ENCODE assay signal across 17 mouse cellular contexts in the genomic region with DNA sequence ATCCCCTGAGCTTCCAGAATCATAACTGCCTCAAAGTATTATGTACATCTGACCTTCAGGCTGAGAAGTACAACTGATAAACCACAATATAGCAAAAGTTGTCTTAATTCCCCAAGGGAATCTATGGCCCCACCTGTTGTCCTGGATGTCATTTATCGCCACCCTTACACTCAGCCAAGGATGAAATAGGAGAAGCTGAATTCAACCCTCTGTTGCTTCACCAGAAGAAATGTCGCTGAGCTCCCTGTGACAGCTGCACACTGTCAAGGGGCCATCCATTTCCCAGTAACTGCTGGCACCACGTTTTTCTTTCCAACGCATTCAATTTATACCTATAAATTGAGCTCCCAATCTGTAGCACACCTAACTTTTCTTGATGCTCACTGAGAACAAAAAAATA.
DNase-seq lines count a peak whose midpoint lies in the region.
"Had no signal": no experiment of that assay in that cellular context is flagged by ENCODE, and none has a peak within 500 bp of the region (broad histone marks: within the 10 kb centered on the region; RNA-seq: fewer than 3 reads in every experiment).

No protein-coding gene starts in this region.

- DNase-seq in embryo, embryonic 10.5 days (ENCODE audit: low spot score): peak; percentile 5
- no peak for DNase-seq in embryo, embryonic 10 days (ENCODE audit: low spot score)
- DNase-seq in heart, adult 11 months: peak; percentile 42
- DNase-seq in heart, adult 9 months (ENCODE audit: low spot score in 2 of 2): no peak
- peak; percentile 27 for DNase-seq in thymus, postnatal 14 days
- DNase-seq in thymus, adult 18-20 months: no peak
- no peak for DNase-seq in layer of hippocampus, adult 9-10 months (ENCODE audit: low spot score)
- DNase-seq: adrenal gland, adult 8-10 months; cerebellum, adult 18-20 months; cerebellum, postnatal 14 days; forebrain, postnatal 0 days; heart, postnatal 36 days; kidney, adult 11 months; kidney, postnatal 14 days; layer of hippocampus, adult 9-11 months; liver; lung, postnatal 4 days had no signal

Comparison
In these comparisons a context has a peak if more than half of its experiments do, and no peak if none do; other contexts are left out.
1. DNase-seq: peak in embryo, embryonic 10.5 days (single experiment), heart, adult 11 months (single experiment) and thymus, postnatal 14 days (single experiment); none in embryo, embryonic 10 days (single experiment), heart, adult 9 months (0 of 2), thymus, adult 18-20 months (0 of 2) and layer of hippocampus, adult 9-10 months (single experiment).